Mouse (Mus musculus) testis, postnatal 10 days (tissue): Measurements from ENCODE around the gene Crip2.

ENCODE experiments used
- DNase-seq: peaks from one replicate; pipeline ENCODE4 v3.0.0; 2021; ENCODE audit warnings: low spot score

The Crip2 gene

DNA sequence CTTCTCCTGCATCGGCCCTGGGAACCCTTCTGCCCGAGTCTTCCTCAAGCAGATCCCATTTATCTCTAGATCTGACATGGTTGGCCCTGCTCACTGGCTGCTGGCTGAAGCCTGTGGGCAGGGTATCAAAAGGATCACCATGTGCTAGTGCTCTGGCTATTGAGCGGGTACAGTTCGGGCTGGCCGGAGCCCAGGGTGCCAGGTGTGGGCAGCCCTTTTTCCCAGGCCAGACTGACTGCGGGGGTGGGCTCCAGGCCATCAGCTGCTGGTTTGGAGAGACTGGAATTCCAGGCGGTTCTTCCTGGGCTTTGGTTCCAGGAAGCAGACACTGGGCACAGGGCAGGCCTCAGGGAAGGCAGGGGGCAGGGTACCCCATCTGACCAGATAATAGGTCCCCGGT lies 7.4 kb downstream of the Crip2 start:
- DNase-seq = no peak

DNA sequence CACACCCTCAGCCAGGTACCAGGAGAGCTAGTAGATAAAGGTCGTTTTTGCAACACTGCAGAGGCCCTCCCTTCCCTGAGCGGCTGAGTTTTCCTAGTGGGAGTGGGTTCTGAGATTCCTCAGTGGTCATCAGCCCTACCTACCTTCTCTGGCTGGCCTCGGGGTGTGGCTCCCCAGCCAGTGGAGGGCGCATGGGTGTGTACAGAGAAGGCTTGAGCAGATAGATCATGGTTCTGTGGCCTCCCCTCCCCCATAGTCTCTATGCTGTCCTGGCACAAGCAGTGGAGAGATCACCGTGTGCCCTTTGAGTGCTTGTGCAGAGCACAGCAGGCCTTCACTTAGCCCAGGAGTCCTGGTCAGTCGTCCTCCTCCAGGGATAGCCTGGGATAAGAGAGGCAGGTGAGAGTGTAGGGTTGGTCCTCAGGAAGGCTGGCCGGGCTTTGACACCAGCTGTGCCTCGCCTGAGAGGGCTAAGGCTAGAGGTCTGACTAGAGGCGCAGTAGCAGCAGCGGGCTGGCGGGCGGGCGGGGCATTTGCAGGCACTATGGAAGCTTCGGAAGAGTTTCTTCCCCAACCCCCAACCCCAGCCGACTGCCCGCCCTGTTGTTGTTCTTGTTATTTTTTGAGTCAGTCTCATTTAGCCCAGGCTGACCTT lies 8.5 kb downstream of the Crip2 start:
- peak; percentile 71 for DNase-seq

GRCm38 (mm10) chr12:113149341-113149740 lies 9.3 kb downstream of the Crip2 start:
- no peak for DNase-seq

- DNase-seq = no peak
Measured at GRCm38 (mm10) chr12:113149896-113150295, 9.9 kb downstream of the Crip2 start.

- DNase-seq = no peak
Measured at GRCm38 (mm10) chr12:113150591-113150990, 10.6 kb downstream of the Crip2 start.

DNA sequence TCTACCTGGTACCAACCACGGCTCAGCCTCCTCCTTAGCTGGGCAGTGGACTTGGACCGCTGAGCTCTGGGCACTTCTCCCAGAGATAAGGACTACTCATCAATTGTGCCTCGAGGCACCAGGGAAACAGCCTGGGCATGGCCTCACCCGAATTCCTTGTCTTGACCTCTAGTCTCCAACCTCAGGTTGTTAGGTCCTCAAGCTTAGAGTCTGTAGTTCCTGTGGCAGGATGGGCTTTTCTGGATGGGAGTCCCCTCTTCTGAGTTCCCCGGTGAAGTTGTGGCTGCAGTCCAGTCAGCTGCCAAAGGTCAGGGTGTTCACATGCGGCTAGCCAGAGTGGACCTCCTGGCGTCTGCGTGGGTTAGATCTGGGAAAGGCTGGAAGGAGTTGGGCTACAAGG lies 11.0 kb downstream of the Crip2 start:
- DNase-seq = no peak

- no peak for DNase-seq
Measured at GRCm38 (mm10) chr12:113151661-113152271, 11.7 kb downstream of the Crip2 start.

GRCm38 (mm10) chr12:113152272-113152661 lies 12.2 kb downstream of the Crip2 start:
- no peak for DNase-seq

DNA sequence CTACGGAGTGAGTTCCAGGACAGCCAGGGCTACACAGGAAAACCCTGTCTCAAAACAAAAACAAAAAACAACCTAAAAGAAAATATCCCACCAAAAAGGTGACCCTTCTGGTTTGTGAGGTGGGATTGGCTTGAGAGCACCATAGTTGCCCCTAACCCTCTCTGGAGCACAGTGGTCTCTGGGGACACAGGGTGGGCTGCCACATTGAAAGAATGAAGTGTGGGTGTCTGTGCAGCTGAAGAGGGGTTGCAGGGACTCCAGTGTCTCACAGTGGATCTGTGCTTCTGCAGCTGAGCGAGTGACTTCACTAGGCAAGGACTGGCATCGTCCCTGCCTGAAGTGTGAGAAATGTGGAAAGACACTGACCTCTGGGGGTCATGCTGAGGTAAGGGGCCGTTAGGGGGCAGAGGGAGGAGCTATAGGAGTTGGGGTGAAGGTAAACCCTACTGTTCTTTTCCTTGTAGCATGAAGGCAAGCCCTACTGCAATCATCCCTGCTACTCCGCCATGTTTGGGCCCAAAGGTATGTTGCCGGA lies 13.0 kb downstream of the Crip2 start:
- DNase-seq = no peak

GRCm38 (mm10) chr12:113153971-113154370 lies 13.9 kb downstream of the Crip2 start:
- no peak for DNase-seq

DNA sequence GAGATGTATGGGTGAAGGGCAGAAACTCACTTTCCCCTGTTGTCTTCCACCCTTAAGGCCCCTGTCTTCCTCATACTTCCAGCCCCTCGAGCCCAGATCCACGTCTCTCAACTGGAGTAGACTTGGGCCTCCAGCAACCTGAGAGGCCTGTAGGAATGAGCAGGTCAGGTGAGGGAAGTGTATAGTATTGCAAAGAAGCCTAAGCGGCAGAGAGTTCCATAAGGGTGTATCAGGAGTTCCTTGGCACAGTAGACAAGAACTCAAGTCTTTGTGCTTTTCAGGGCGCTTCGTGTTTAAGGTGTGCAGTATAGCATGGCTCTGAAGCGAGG lies 14.7 kb downstream of the Crip2 start:
- DNase-seq = no peak

DNA sequence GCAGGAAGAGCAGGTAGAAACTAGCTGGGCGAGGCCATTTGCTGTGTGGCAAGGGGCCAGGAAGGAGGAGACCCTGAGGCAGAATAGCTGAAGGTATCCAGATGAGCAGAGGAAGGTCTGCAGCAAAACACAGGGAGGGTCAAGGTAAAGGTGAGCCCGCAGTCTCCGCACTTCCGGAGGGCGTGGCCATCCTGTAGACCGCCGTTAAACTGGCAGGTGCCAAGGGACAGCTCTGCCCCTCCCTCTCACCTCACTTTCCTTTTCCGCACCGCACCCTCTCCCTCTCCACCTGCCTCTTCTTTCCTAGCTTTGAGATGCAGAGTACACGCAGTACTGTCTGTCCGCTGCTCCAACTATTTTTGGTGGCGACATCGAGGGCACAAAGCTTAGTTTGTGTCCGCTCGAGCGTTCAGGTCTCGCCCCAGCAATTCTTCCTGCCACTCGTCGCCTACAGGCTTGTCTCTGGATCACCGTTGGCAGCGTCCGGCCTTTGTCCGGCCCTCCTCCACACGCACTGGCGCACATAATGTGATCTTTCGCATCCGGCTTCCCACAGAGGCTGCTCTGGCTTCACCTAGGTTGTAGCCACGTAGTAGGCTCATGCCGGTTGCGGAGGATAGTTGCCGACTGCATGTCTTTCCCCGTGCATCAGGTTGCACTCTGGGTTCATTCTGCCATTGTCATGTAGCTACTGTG lies 15.2 kb downstream of the Crip2 start:
- peak; percentile 62 for DNase-seq

GRCm38 (mm10) chr12:113155887-113156539 lies 16.0 kb downstream of the Crip2 start, which contains the start of gene Tedc1:
Tedc1 (plus strand) TSS chr12:113156421.
- peak; percentile 100 for DNase-seq

DNA sequence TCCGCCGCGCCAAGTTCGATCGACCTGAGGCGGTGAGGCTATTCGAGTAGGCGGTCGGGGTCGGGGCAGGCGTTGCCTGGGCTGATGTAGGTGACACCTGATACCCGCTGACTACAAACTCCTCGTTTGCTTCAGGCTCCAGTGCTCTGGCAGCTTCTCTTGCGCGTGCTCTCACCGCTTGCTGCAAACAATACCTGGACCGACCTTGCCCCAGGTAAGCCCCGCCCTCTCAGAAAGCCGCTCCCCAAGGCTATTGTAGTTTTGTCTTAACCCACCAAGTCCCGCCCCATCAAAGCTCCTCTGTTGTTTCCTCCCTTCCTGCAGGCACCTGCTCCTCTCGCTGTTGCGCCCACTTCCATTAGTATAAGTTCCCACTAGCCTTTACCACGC lies 16.5 kb downstream of the Crip2 start:
- DNase-seq = no peak

- peak; percentile 67 for DNase-seq
Measured at GRCm38 (mm10) chr12:113157002-113157401, 17.0 kb downstream of the Crip2 start.

- no peak for DNase-seq
Measured at GRCm38 (mm10) chr12:113157521-113157920, 17.5 kb downstream of the Crip2 start.

DNA sequence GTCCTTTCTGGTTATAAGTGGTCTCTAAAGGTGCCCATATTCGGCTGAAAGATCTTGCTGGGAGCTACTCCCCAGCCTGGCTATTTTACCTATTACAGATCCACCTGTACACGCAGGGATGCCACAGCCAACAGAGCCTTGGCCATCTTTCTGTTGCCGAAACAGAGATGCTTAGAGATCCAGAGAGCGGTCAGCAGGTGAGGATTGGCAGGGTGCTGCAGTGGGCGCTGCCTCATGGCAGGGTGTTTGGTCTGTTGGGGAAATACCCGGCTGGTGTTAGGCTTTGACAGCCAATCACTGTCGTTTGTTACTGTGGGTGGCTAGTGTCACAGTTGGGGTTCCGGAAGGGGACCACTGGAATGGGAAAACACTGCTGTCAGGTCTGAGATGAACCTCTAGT lies 17.9 kb downstream of the Crip2 start:
- no peak for DNase-seq

GRCm38 (mm10) chr12:113163561-113164006 lies 23.5 kb downstream of the Crip2 start:
- DNase-seq = peak; percentile 44

DNA sequence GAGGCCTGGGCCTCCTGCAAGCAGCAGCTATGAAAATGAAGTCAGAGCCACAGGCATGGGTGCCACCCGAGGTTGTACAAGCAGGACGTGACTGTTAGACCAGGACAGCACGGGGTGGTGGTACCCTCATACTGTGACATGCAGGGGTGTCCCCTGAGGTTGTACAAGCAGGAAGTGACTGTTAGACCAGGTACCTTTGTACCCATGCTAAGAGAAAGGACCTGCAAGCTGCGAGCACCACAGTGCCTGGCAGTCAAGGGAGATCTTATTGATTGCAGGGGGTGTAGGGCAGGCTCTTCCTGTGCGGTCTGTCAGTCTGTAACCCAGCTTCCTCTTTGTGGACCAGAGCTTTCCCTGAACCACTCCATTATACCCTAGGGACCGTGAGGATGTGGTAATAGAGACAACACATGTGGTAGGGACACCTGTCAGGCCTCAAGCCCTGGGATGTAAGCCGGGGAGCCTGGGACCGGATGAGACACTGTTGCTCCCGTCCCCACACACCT lies 28.0 kb downstream of the Crip2 start:
- DNase-seq = no peak

GRCm38 (mm10) chr12:113176960-113177725 lies 37.1 kb downstream of the Crip2 start:
- DNase-seq = no peak

DNA sequence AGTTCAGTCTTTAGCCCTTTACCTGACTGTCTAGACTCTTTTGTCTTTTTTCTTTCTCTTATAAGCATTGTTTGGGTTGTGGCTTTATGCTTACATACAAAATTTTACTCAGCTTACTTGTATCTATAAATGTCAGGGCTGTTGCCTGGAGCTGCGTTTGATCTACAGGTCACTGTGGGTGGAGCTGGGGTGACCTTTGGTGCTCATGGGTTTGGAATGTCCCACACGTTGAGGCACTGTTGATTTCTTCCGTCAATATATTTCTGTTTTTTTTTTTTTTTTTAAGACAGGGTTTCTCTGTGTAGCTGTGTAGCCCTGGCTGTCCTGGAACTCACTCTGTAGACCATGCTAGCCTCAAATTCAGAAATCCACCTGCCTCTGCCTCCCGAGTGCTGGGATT lies 41.0 kb downstream of the Crip2 start:
- DNase-seq = no peak

GRCm38 (mm10) chr12:113184945-113185344 lies 44.9 kb downstream of the Crip2 start:
- no peak for DNase-seq
